Mouse (Mus musculus): ENCODE data around the gene Vmn1r60.
"Not testable (repeated sequence)": the region's sequence is repeated elsewhere in the genome, so short reads cannot be mapped to it uniquely, and the experiment has no call there.

Gene Vmn1r60

GRCm38 (mm10) chr7:5547217-5547616 lies at the start of gene Vmn1r60:
TSS of gene Vmn1r60 (minus strand) at chr7:5547317.
- not testable (repeated sequence) for DNase-seq

GRCm38 (mm10) chr7:5540770-5541436 lies 6.2 kb downstream of the Vmn1r60 start:
- DNase-seq = not testable (repeated sequence)

GRCm38 (mm10) chr7:5493856-5494255 lies 53.3 kb downstream of the Vmn1r60 start, which contains the start of gene Vmn2r28:
TSS of gene Vmn2r28 (minus strand) at chr7:5493956.
- not testable (repeated sequence) for DNase-seq

All from cerebellum, postnatal 25 days (tissue).